Mouse (Mus musculus) stomach, postnatal 0 days (tissue): Measurements from ENCODE around the gene Ostc. TPM values are rescaled to one million over a fixed set of nuclear protein-coding genes. Genes with fewer than 3 reads are reported as not detected.

Experiments used
- ATAC-seq: fragments of 200-750 bp; cut with Nextera tagmentation; 2 replicates; pipeline ENCODE4 v1.8.0; 2017; ENCODE audit not compliant: low FRiP score, low TSS enrichment
- DNase-seq: peaks from one replicate; pipeline ENCODE4 v3.0.0-alpha.2; 2016; ENCODE audit warnings: low spot score
- H3K27ac ChIP-seq: fragments of 300-500 bp; sonication (generic); replicated peaks from 2 replicates; pipeline ENCODE4 v1.5.1; 2014; ENCODE audit warnings: mild to moderate bottlenecking, control low read depth
- H3K27me3 ChIP-seq: fragments of 300-500 bp; sonication (generic); 2 replicates; pipeline ENCODE4 v1.6.1; 2014; ENCODE audit warnings: low read length; ENCODE audit not compliant: control insufficient read depth, insufficient read depth
- H3K36me3 ChIP-seq: fragments of 300-500 bp; sonication (generic); 2 replicates; pipeline ENCODE4 v1.6.1; 2014; ENCODE audit warnings: low read length, mixed read lengths; ENCODE audit not compliant: control insufficient read depth, insufficient read depth
- H3K4me1 ChIP-seq: fragments of 300-500 bp; sonication (generic); replicated peaks from 2 replicates; pipeline ENCODE4 v1.6.1; 2014; ENCODE audit warnings: antibody characterized with exemption; ENCODE audit not compliant: control insufficient read depth, insufficient read depth
- H3K4me2 ChIP-seq: fragments of 300-500 bp; sonication (generic); replicated peaks from 2 replicates; pipeline ENCODE4 v1.6.1; 2014; ENCODE audit warnings: low read depth, mild to moderate bottlenecking, control low read depth, moderate library complexity
- H3K4me3 ChIP-seq: fragments of 300-500 bp; sonication (generic); 2 replicates; pipeline ENCODE4 v1.5.1; 2014; ENCODE audit warnings: low read depth, low read length, control low read depth
- H3K9ac ChIP-seq: fragments of 300-500 bp; sonication (generic); 2 replicates; pipeline ENCODE4 v1.6.1; 2014; ENCODE audit warnings: mild to moderate bottlenecking, low read length, control low read depth, mixed read lengths
- H3K9me3 ChIP-seq: fragments of 300-500 bp; sonication (generic); 2 replicates; pipeline ENCODE4 v1.6.1; 2016; ENCODE audit warnings: low read length; ENCODE audit not compliant: control insufficient read depth
- CTCF ChIP-seq: IDR thresholded peaks from 2 replicates; pipeline ENCODE4 v1.5.1; 2016; ENCODE audit warnings: antibody characterized with exemption, low read depth, mild to moderate bottlenecking, moderate library complexity
- EP300 ChIP-seq: optimal IDR thresholded peaks from 2 replicates; pipeline ENCODE3; 2016; ENCODE audit warnings: antibody characterized with exemption
- WGBS: fragments of 180-500 bp; shearing (Covaris S2); extraction: QIAGEN DNeasy Blood & Tissue Kit; methylation state at CpG from one replicate; pipeline ENCODE4 v1.1.7; 2014; 5-methylcytosine and 5-hydroxymethylcytosine counted together
- polyA plus RNA-seq: library from polyadenylated mRNA; unstranded; fragments of >200 nt; fragmentation: Nextera tagmentation; extraction: Ambion mirVana; gene quantifications from 2 replicates; pipeline ENCODE4 v1.2.1, GENCODE M21; 2015

Gene Ostc
- polyA plus RNA-seq, 1 experiment from 2014 or later, result 300 TPM

GRCm38 (mm10) chr3:130671291-130671690, 38.0 kb downstream of the Ostc start:
- DNase-seq (no peak), ATAC-seq (no peak)
- Histone ChIP-seq H3K4me3 (no peak overlapping the region), H3K9me3 (no peaks in the 10 kb centered on the region), H3K4me1 (no peaks in the 10 kb centered on the region), H3K4me2 (no peak overlapping the region), H3K36me3 (no peaks in the 10 kb centered on the region), H3K27me3 (no peaks in the 10 kb centered on the region), H3K9ac (no peak overlapping the region), H3K27ac (no peak overlapping the region)
- TF ChIP-seq EP300 (no peak), CTCF (no peak)
- 57% methylated on average over 14 of the region's 14 CpGs for WGBS

GRCm38 (mm10) chr3:130662496-130662895, 46.7 kb downstream of the Ostc start:
- WGBS, result 100% methylated on average over 3 of the region's 3 CpGs
- ATAC-seq (no peak), DNase-seq (no peak)
- TF ChIP-seq CTCF (no peak), EP300 (no peak)
- H3K36me3 ChIP-seq, result no peaks in the 10 kb centered on the region
- H3K4me3 ChIP-seq, result no peak overlapping the region
- no peaks in the 10 kb centered on the region for H3K27me3 ChIP-seq
- no peaks in the 10 kb centered on the region for H3K4me1 ChIP-seq
- H3K4me2 ChIP-seq, result no peak overlapping the region
- no peak overlapping the region for H3K27ac ChIP-seq
- no peaks in the 10 kb centered on the region for H3K9me3 ChIP-seq
- H3K9ac ChIP-seq, result no peak overlapping the region

- ATAC-seq (no peak), DNase-seq (no peak)
- Histone ChIP-seq H3K4me1 (no peaks in the 10 kb centered on the region), H3K4me2 (no peak overlapping the region), H3K9me3 (no peaks in the 10 kb centered on the region), H3K4me3 (no peak overlapping the region), H3K36me3 (no peaks in the 10 kb centered on the region), H3K27me3 (no peaks in the 10 kb centered on the region), H3K27ac (no peak overlapping the region), H3K9ac (no peak overlapping the region)
- no peak for TF ChIP-seq CTCF
- no peak for TF ChIP-seq EP300
- 32% methylated on average over 6 of the region's 6 CpGs for WGBS
Observed at GRCm38 (mm10) chr3:130660619-130661018, 48.6 kb downstream of the Ostc start.

- DNase-seq, result no peak
Observed at GRCm38 (mm10) chr3:130649569-130649968, 59.7 kb downstream of the Ostc start.

GRCm38 (mm10) chr3:130646110-130646810, 63.0 kb downstream of the Ostc start:
- no peak overlapping the region for H3K9ac ChIP-seq
- no peak overlapping the region for H3K27ac ChIP-seq
- TF ChIP-seq CTCF (no peak), EP300 (no peak)
- H3K4me1 ChIP-seq, result no peaks in the 10 kb centered on the region
- no peak overlapping the region for H3K4me3 ChIP-seq
- H3K27me3 ChIP-seq, result no peaks in the 10 kb centered on the region
- WGBS, result 68% methylated on average over 11 of the region's 11 CpGs
- no peaks in the 10 kb centered on the region for H3K36me3 ChIP-seq
- H3K4me2 ChIP-seq, result no peak overlapping the region
- H3K9me3 ChIP-seq, result no peaks in the 10 kb centered on the region
- ATAC-seq (no peak), DNase-seq (no peak)

More at GRCm38 (mm10) chr3:130649569-130649968, 59.7 kb downstream of the Ostc start:
- ATAC-seq, result no peak
- Histone ChIP-seq H3K4me2 (no peak overlapping the region), H3K27me3 (no peaks in the 10 kb centered on the region), H3K4me1 (no peaks in the 10 kb centered on the region), H3K9ac (no peak overlapping the region), H3K27ac (no peak overlapping the region), H3K36me3 (no peaks in the 10 kb centered on the region), H3K4me3 (no peak overlapping the region), H3K9me3 (no peaks in the 10 kb centered on the region)
- TF ChIP-seq CTCF (no peak), EP300 (no peak)
- 50% methylated on average over 6 of the region's 6 CpGs for WGBS

Other genes starting within 250 kb of the Ostc start
- gene Etnppl, start 92.0 kb downstream of the Ostc start, polyA plus RNA-seq, result 0.04 and 0.23 TPM in 2 replicates
- gene Rpl34, start 21.0 kb upstream of the Ostc start, polyA plus RNA-seq, result 793 and 825 TPM in 2 replicates